Mouse (Mus musculus): ENCODE results near the gene Tox2. TPM values are rescaled to one million over a fixed set of nuclear protein-coding genes. Genes with fewer than 3 reads are reported as not detected.

Gene Tox2
- total RNA-seq, 2 experiments from 2014 or later, result 0.27 TPM; not detected in 1

- no peak for ATAC-seq (replicated peaks; ENCODE audit: poor library complexity)
Observed at GRCm38 (mm10) chr2:163359253-163359652, 156.3 kb downstream of the Tox2 start.

DNA sequence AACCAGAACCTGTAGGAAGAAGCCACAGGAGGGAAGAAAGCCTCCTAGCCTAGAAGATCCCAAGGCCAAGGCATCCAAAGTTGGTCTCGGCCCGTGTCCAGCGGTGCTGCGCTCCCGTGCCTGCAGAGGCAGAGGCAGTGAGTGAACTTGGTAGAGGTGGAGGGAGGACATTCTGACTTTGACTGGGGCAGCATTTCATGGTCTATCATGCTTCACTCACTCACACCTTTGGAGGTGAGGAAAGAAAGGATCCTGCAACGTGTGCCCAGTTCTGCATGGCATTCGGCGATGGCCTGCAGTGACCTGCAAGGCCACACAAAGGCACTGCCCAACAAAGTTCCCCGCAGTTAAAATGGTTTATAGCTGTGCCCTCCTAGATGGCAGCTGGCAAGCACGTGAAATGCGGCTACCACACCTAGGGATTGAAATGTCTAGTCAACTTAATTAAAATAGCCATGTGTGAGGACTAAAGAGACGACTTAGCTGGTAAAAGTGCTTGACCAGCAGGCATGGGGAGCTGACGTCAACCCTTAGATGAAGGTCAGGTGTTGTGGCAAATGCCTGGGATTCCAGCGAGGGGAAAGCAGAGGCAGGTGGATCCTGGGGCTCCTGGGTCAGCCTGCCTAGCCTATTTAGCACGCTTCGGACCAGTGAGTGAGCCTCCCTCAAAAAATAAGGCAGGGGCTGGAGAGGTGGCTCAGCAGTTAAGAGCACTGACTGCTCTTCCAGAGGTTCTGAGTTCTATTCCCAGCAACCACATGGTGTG, 158.1 kb downstream of the Tox2 start:
- no peak for ATAC-seq (replicated peaks; ENCODE audit: poor library complexity)

GRCm38 (mm10) chr2:163362940-163363921, 160.3 kb downstream of the Tox2 start:
- no peak for ATAC-seq (replicated peaks; ENCODE audit: poor library complexity)

DNA sequence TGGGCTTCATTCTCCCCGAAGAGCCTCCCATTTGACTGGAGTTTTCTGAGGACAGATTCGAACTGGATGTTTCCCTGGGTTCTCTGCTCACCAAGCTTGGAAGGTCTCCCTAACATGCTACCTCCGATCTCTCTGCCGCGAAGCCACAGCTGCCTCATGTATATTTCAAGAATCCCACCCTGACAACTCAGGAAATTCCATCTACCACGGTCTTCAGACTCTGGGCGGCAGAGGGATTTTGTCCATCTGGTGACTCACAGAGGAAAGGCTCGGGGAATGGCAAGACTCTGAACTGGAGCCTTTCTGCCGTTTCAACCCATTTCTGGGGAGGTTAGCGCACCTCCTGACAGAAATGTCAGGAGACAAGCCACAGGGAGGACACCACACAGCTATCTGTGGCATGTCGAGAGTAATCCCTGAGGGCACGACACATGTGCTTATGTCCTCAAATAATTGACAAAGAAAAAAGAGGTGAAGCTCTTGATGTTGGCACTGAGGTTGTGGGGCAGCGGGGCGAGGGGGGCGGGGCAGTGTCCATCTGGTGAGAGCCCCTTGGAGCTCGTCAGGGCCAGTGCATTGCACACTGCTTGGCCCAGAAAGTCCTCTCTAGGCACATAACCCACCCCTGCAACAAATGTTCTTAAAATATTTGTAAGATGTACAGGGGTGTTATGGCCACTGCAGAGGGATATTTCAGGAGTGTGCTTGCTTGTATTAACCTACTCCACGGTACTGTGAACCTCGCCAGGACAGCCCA, 162.0 kb downstream of the Tox2 start:
- no peak for ATAC-seq (replicated peaks; ENCODE audit: poor library complexity)

DNA sequence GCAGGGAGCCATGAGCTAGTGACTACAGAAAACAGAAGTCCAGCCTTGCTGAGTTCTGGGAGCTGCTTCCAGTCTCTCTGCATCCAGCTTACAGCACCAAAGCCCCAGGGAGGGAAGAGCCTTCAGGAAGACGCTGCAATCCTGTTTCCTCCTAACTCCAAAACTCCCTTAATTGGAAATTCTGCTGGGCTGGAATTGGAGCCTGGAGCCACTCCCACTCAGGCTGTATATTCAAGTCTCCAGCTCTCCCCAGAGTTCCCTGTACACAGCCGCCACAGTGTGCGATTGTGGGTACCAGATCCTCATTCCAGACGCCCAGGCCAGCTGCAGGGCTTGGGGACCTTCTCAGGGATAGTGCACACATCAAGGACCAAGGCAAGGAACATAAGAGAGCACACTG, 167.2 kb downstream of the Tox2 start:
- ATAC-seq (replicated peaks; ENCODE audit: poor library complexity), result no peak

DNA sequence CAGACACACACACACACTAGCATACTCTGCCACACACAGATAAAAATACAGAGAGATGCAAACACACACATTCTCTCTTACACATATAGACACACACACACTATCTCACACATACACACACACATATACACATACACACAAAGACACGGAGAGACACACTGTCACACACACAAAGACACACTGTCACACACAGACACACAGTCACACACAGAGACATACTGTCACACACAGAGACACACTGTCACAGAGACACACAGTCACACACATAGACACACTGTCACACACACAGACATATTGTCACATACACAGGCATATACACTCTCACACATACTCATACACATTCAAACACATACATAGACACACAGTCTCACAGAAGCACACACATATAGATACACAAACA, 169.7 kb downstream of the Tox2 start:
- ATAC-seq (replicated peaks; ENCODE audit: poor library complexity), result no peak

Other genes starting within 250 kb of the Tox2 start
- gene Sgk2, start 215.8 kb upstream of the Tox2 start, total RNA-seq (2015), result not detected in 2 replicates
- gene Sgk2, start 215.8 kb upstream of the Tox2 start, total RNA-seq (2017), result not detected in 2 replicates
- 31.8 and 41.2 TPM in 2 replicates for gene Ift52, start 185.8 kb upstream of the Tox2 start, total RNA-seq (2015)
- gene Ift52, start 185.8 kb upstream of the Tox2 start, total RNA-seq (2017), result 13.5 and 28.3 TPM in 2 replicates
- gene Mybl2, start 148.4 kb upstream of the Tox2 start, total RNA-seq (2015), result 28.1 and 30.8 TPM in 2 replicates
- gene Mybl2, start 148.4 kb upstream of the Tox2 start, total RNA-seq (2017), result 39.0 and 40.6 TPM in 2 replicates
- gene Gtsf1l, start 115.3 kb upstream of the Tox2 start, total RNA-seq (2015), result 0.90 and 1.4 TPM in 2 replicates
- gene Gtsf1l, start 115.3 kb upstream of the Tox2 start, total RNA-seq (2017), result 0.61 TPM in 1 of 2 replicates, not detected in the other
- gene Jph2, start 194.9 kb downstream of the Tox2 start, total RNA-seq (2015), result not detected in 2 replicates
- gene Jph2, start 194.9 kb downstream of the Tox2 start, total RNA-seq (2017), result not detected in 2 replicates
- 87.4 and 102 TPM in 2 replicates for gene Oser1, start 221.6 kb downstream of the Tox2 start, total RNA-seq (2015)
- gene Oser1, start 221.6 kb downstream of the Tox2 start, total RNA-seq (2017), result 89.6 and 93.2 TPM in 2 replicates
- not detected in 2 replicates for gene Gdap1l1, start 235.4 kb downstream of the Tox2 start, total RNA-seq (2015)
- gene Gdap1l1, start 235.4 kb downstream of the Tox2 start, total RNA-seq (2017), result not detected in 2 replicates